Comparison of ENCODE assay signal across 29 mouse cellular contexts in the genomic region with DNA sequence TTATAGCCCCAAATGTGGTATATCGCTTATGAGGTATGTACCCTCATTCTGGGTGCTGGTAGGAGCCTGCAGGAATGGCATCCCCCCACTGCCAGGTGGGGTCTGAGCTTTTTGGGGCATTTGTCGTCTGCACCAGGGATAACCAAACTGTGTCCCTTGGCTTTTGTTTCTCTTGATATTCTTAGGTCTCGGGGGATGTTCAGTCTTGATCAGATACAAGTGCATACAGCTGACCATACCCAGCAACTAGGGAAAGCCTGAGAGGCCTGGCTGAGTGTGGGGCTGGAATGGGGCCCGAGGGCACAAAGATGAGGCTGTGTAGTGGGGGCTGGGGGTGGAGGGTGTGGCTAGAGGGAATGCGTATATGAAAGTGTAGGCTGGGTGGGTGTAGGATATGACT.
A peak's percentile ranks its signal among the peaks of the same experiment; 100 is the strongest.
DNase-seq lines count a peak whose midpoint lies in the region; ATAC-seq lines count a peak whose summit lies in the region.
"Had no signal": no experiment of that assay in that cellular context is flagged by ENCODE, and none has a peak within 500 bp of the region (broad histone marks: within the 10 kb centered on the region; RNA-seq: fewer than 3 reads in every experiment).

No protein-coding gene starts in this region.

- no peak overlapping the region for H3K27ac ChIP-seq in liver, embryonic 11.5 days (ENCODE audit: low read depth, low read length)
- no peak overlapping the region for H3K27ac ChIP-seq in liver, embryonic 13.5 days
- no peak overlapping the region for H3K27ac ChIP-seq in liver, embryonic 16.5 days (ENCODE audit: low read length)
- H3K27ac ChIP-seq: embryonic facial prominence, embryonic 10.5 days; embryonic facial prominence, embryonic 13.5 days; forebrain, embryonic 10.5 days; forebrain, embryonic 15.5 days; heart, embryonic 13.5 days; hindbrain, embryonic 10.5 days; hindbrain, embryonic 13.5 days; intestine, embryonic 15.5 days had no signal

- H3K9me3 ChIP-seq in liver, embryonic 11.5 days (ENCODE audit: control insufficient read depth, low read length) = no peaks in the 10 kb centered on the region
- no peaks in the 10 kb centered on the region for H3K9me3 ChIP-seq in liver, embryonic 13.5 days (replicated peaks)
- no peaks in the 10 kb centered on the region for H3K9me3 ChIP-seq in liver, embryonic 16.5 days (replicated peaks; ENCODE audit: control insufficient read depth, low read length)
- H3K9me3 ChIP-seq: embryonic facial prominence, embryonic 10.5 days; embryonic facial prominence, embryonic 13.5 days; forebrain, embryonic 10.5 days; forebrain, embryonic 15.5 days; heart, embryonic 13.5 days; hindbrain, embryonic 10.5 days; hindbrain, embryonic 13.5 days; intestine, embryonic 15.5 days had no signal

- H3K4me3 ChIP-seq in liver, embryonic 11.5 days (ENCODE audit: low read depth, low read length) = no peak overlapping the region
- H3K4me3 ChIP-seq in liver, embryonic 13.5 days (replicated peaks) = peak overlapping the region; percentile 25; the same call in 1 of the 2 replicates
- H3K4me3 ChIP-seq in liver, embryonic 16.5 days (ENCODE audit: low read depth, low read length) = peak overlapping the region; percentile 24; the same call in 1 of the 2 replicates
- H3K4me3 ChIP-seq: embryonic facial prominence, embryonic 10.5 days; embryonic facial prominence, embryonic 13.5 days; forebrain, embryonic 10.5 days; forebrain, embryonic 15.5 days; hindbrain, embryonic 10.5 days; hindbrain, embryonic 13.5 days; intestine, embryonic 15.5 days had no signal

- peaks cover 13% of the 10 kb centered on the region; the same call in 1 of the 2 replicates for H3K4me1 ChIP-seq in liver, embryonic 11.5 days (replicated peaks; ENCODE audit: control insufficient read depth, insufficient read depth, low read length)
- H3K4me1 ChIP-seq in liver, embryonic 13.5 days (replicated peaks) = peaks cover 16% of the 10 kb centered on the region
- no peaks in the 10 kb centered on the region; the same call in 1 of the 2 replicates for H3K4me1 ChIP-seq in liver, embryonic 16.5 days (ENCODE audit: control insufficient read depth, low read depth, low read length)

- ATAC-seq in liver, embryonic 11.5 days (replicated peaks; ENCODE audit: low FRiP score) = no peak
- no peak for ATAC-seq in liver, embryonic 13.5 days (ENCODE audit: low read depth)
- ATAC-seq in liver, embryonic 16.5 days (ENCODE audit: low read depth) = no peak
- ATAC-seq in megakaryocyte, adult 5-6 weeks (ENCODE audit: poor library complexity, severe bottlenecking) = no peak
- ATAC-seq: forebrain, embryonic 15.5 days; hindbrain, embryonic 16.5 days; Patski had no signal

- H3K9ac ChIP-seq in liver, embryonic 11.5 days (ENCODE audit: low read depth, low read length) = no peak overlapping the region
- no peak overlapping the region for H3K9ac ChIP-seq in liver, embryonic 13.5 days
- H3K9ac ChIP-seq in liver, embryonic 16.5 days (ENCODE audit: low read depth, low read length) = no peak overlapping the region
- H3K9ac ChIP-seq: embryonic facial prominence, embryonic 13.5 days; forebrain, embryonic 15.5 days; hindbrain, embryonic 13.5 days; intestine, embryonic 15.5 days had no signal

- H3K4me2 ChIP-seq in liver, embryonic 11.5 days = peak overlapping the region; percentile 33
- H3K4me2 ChIP-seq in liver, embryonic 13.5 days = peak overlapping the region; percentile 45
- no peak overlapping the region; the same call in 1 of the 2 replicates for H3K4me2 ChIP-seq in liver, embryonic 16.5 days (ENCODE audit: low read depth, low read length)
- H3K4me2 ChIP-seq: embryonic facial prominence, embryonic 13.5 days; forebrain, embryonic 15.5 days; hindbrain, embryonic 13.5 days had no signal

- WGBS in liver, embryonic 11.5 days = 70% methylated on average over 5 of the region's 5 CpGs
- WGBS in liver, embryonic 13.5 days (ENCODE audit: insufficient replicate concordance) = 64% methylated on average over 5 of the region's 5 CpGs
- 52% methylated on average over 5 of the region's 5 CpGs for WGBS in liver, embryonic 16.5 days (ENCODE audit: insufficient replicate concordance)

- peak; percentile 85 for DNase-seq in heart, adult 11 months
- DNase-seq in heart, adult 18-20 months = no peak
- DNase-seq in liver, embryonic 11.5 days (ENCODE audit: low spot score) = peak; percentile 19
- no peak for DNase-seq in liver
- DNase-seq in liver, embryonic 13.5 days = no peak
- DNase-seq in cerebellum, postnatal 14 days = no peak
- DNase-seq: adrenal gland, postnatal 10 days; adrenal gland, postnatal 36 days; B cell, adult 2 months; cerebellum, adult 11 months; cerebellum, adult 2 months; cerebellum, adult 9-11 months; cerebellum, postnatal 36 days; embryo, embryonic 11 days; gastrocnemius, postnatal 25 days; heart, postnatal 36 days had no signal

- H3K36me3 ChIP-seq in liver, embryonic 11.5 days (ENCODE audit: control insufficient read depth, insufficient read depth, low read length) = no peaks in the 10 kb centered on the region; the same call in 1 of the 2 replicates
- H3K36me3 ChIP-seq in liver, embryonic 13.5 days = no peaks in the 10 kb centered on the region; the same call in 1 of the 2 replicates
- no peaks in the 10 kb centered on the region for H3K36me3 ChIP-seq in liver, embryonic 16.5 days (ENCODE audit: control insufficient read depth, insufficient read depth)
- H3K36me3 ChIP-seq: embryonic facial prominence, embryonic 10.5 days; embryonic facial prominence, embryonic 13.5 days; forebrain, embryonic 10.5 days; forebrain, embryonic 15.5 days; G1E; heart, embryonic 13.5 days; hindbrain, embryonic 10.5 days; hindbrain, embryonic 13.5 days; intestine, embryonic 15.5 days had no signal

- no peaks in the 10 kb centered on the region for H3K27me3 ChIP-seq in liver, embryonic 11.5 days (replicated peaks; ENCODE audit: control insufficient read depth, insufficient read depth, low read length)
- H3K27me3 ChIP-seq in liver, embryonic 13.5 days = no peaks in the 10 kb centered on the region; the same call in 1 of the 2 replicates
- no peaks in the 10 kb centered on the region for H3K27me3 ChIP-seq in liver, embryonic 16.5 days (ENCODE audit: control insufficient read depth, insufficient read depth, low read depth, low read length)
- H3K27me3 ChIP-seq: forebrain, embryonic 15.5 days; intestine, embryonic 15.5 days; Patski had no signal

Comparison
In these comparisons a context has a peak if more than half of its experiments do, and no peak if none do; other contexts are left out.
1. DNase-seq: peak in heart, adult 11 months (single experiment) and liver, embryonic 11.5 days (single experiment); none in heart, adult 18-20 months (0 of 2), liver (single experiment), liver, embryonic 13.5 days (single experiment) and cerebellum, postnatal 14 days (0 of 2).